Mouse (Mus musculus) c-Kit-positive CD71-positive TER-119-negative erythroid progenitor cells, embryonic 14.5 days (primary cell): ENCODE data around the gene Kcnn1.

ENCODE experiments used
- DNase-seq: peaks from one replicate; pipeline ENCODE4 v3.0.0-alpha.2; 2013; ENCODE audit warnings: low read depth

The Kcnn1 gene

GRCm38 (mm10) chr8:70893656-70894384, 30.8 kb upstream of the Kcnn1 start:
- peak; percentile 89 for DNase-seq

GRCm38 (mm10) chr8:70892896-70893655, 30.0 kb upstream of the Kcnn1 start:
- DNase-seq = no peak

GRCm38 (mm10) chr8:70892022-70892895, 29.2 kb upstream of the Kcnn1 start, which contains the start of gene Slc5a5:
Gene Slc5a5, minus strand, starts transcription at chr8:70892757.
- DNase-seq = no peak

- no peak for DNase-seq
Measured at GRCm38 (mm10) chr8:70891356-70891755, 28.3 kb upstream of the Kcnn1 start.

- DNase-seq = no peak
Measured at GRCm38 (mm10) chr8:70890656-70891055, 27.6 kb upstream of the Kcnn1 start.

- no peak for DNase-seq
Measured at GRCm38 (mm10) chr8:70887669-70888068, 24.6 kb upstream of the Kcnn1 start.

- no peak for DNase-seq
Measured at GRCm38 (mm10) chr8:70885612-70886011, 22.6 kb upstream of the Kcnn1 start.

- DNase-seq = no peak
Measured at GRCm38 (mm10) chr8:70884683-70885082, 21.6 kb upstream of the Kcnn1 start.

GRCm38 (mm10) chr8:70884186-70884585, 21.1 kb upstream of the Kcnn1 start:
- no peak for DNase-seq

GRCm38 (mm10) chr8:70880546-70880945, 17.5 kb upstream of the Kcnn1 start:
- DNase-seq = no peak

- DNase-seq = no peak
Measured at GRCm38 (mm10) chr8:70880126-70880525, 17.1 kb upstream of the Kcnn1 start.

GRCm38 (mm10) chr8:70879500-70879899, 16.4 kb upstream of the Kcnn1 start:
- DNase-seq = no peak

GRCm38 (mm10) chr8:70878178-70878577, 15.1 kb upstream of the Kcnn1 start:
- DNase-seq = no peak

GRCm38 (mm10) chr8:70876382-70876781, 13.3 kb upstream of the Kcnn1 start:
- no peak for DNase-seq

- DNase-seq = no peak
Measured at GRCm38 (mm10) chr8:70874441-70874840, 11.4 kb upstream of the Kcnn1 start.

- DNase-seq = peak; percentile 91
Measured at GRCm38 (mm10) chr8:70873364-70873985, 10.4 kb upstream of the Kcnn1 start, which contains the start of gene Ccdc124. Gene Ccdc124, minus strand, starts transcription at chr8:70873935.

GRCm38 (mm10) chr8:70872643-70873363, 9.7 kb upstream of the Kcnn1 start:
- no peak for DNase-seq

- DNase-seq = no peak
Measured at GRCm38 (mm10) chr8:70871195-70871807, 8.2 kb upstream of the Kcnn1 start.

- DNase-seq = no peak
Measured at GRCm38 (mm10) chr8:70869601-70870041, 6.6 kb upstream of the Kcnn1 start.

- no peak for DNase-seq
Measured at GRCm38 (mm10) chr8:70869199-70869571, 6.1 kb upstream of the Kcnn1 start.
